Mouse (Mus musculus) left cerebral cortex, postnatal 4 days (tissue): ENCODE data around the gene Aox1. TPM values are rescaled to one million over a fixed set of nuclear protein-coding genes. Genes with fewer than 3 reads are reported as not detected.

Experiments
- total RNA-seq, 2 experiments: library from RNA; stranded (reverse); gene quantifications; 2 replicates each; pipeline ENCODE4 v1.2.3; 2021

Gene Aox1
- total RNA-seq, 2 experiments from 2014 or later = 0.68 to 1.1 TPM

Other genes starting within 250 kb of the Aox1 start
- 1 to 10 TPM; 2.1 to 2.9 TPM for gene Sgo2a, start 34.0 kb upstream of the Aox1 start, total RNA-seq
- gene Kctd18, start 11.0 kb upstream of the Aox1 start, total RNA-seq = 10 to 100 TPM; 29.2 to 30.5 TPM
- gene Aox3, start 83.2 kb downstream of the Aox1 start, total RNA-seq = 1 to 10 TPM; 1.1 to 1.3 TPM
- 10 to 100 TPM; 18.3 to 23.4 TPM for gene Aox4, start 180.5 kb downstream of the Aox1 start, total RNA-seq
- gene Aox2, start 248.4 kb downstream of the Aox1 start, total RNA-seq = not detected